ENCODE assay signal across 14 mouse cellular contexts in the genomic region with DNA sequence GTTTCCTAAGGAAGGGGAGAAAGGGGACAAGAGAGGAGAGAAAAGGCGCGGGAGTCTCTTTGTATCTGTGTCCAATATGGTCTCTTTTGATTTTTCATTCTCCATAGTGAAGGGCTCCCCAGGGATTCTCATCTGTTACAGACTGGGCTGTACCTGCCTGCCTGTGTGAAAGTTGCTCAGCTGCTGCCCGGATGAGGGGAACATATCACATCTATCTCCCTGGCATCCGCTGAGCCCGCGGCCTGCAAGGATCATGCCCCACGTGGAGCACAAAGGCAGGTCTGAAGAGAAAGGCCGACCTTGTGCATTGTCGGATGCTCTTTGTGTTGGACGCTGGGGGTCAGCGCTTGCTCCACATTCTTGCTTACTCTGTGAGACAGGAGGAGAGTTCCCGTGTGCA.
A peak's percentile ranks its signal among the peaks of the same experiment; 100 is the strongest.
DNase-seq lines count a peak whose midpoint lies in the region; ATAC-seq and TF ChIP-seq lines count a peak whose summit lies in the region.
"Had no signal": no experiment of that assay in that cellular context is flagged by ENCODE, and none has a peak within 500 bp of the region (broad histone marks: within the 10 kb centered on the region; RNA-seq: fewer than 3 reads in every experiment).

No protein-coding gene starts in this region.

- no peaks in the 10 kb centered on the region for H3K9me3 ChIP-seq in hindbrain, embryonic 10.5 days
- H3K9me3 ChIP-seq in hindbrain, embryonic 14.5 days (ENCODE audit: control insufficient read depth, low read length), result no peaks in the 10 kb centered on the region
- no peaks in the 10 kb centered on the region for H3K9me3 ChIP-seq in E14TG2a.4 (ENCODE audit: low read length)
- H3K9me3 ChIP-seq in midbrain, embryonic 11.5 days (ENCODE audit: control insufficient read depth, low read length), result no peaks in the 10 kb centered on the region
- H3K9me3 ChIP-seq: limb, embryonic 10.5 days; liver, embryonic 15.5 days had no signal

- no peaks in the 10 kb centered on the region for H3K36me3 ChIP-seq in hindbrain, embryonic 10.5 days
- no peaks in the 10 kb centered on the region for H3K36me3 ChIP-seq in hindbrain, embryonic 14.5 days (replicated peaks; ENCODE audit: control insufficient read depth, insufficient read depth)
- H3K36me3 ChIP-seq in E14TG2a.4 (ENCODE audit: insufficient read depth, low read length), result no peaks in the 10 kb centered on the region
- no peaks in the 10 kb centered on the region for H3K36me3 ChIP-seq in midbrain, embryonic 11.5 days (ENCODE audit: control insufficient read depth, insufficient read depth, low read length)
- H3K36me3 ChIP-seq: limb, embryonic 10.5 days; liver, embryonic 15.5 days had no signal

- no peak for ATAC-seq in hindbrain, embryonic 14.5 days (ENCODE audit: low FRiP score)
- peak; percentile 38; the same call in 1 of the 2 replicates for ATAC-seq in midbrain, embryonic 11.5 days (ENCODE audit: low FRiP score)
- ATAC-seq in monocyte, adult 5-6 weeks (replicated peaks; ENCODE audit: insufficient number of reproducible peaks, low FRiP score, low TSS enrichment, poor library complexity, severe bottlenecking), result no peak

- H3K27me3 ChIP-seq in hindbrain, embryonic 10.5 days (ENCODE audit: insufficient read depth, poor library complexity, severe bottlenecking), result peaks cover 98% of the 10 kb centered on the region
- H3K27me3 ChIP-seq in hindbrain, embryonic 14.5 days (ENCODE audit: control insufficient read depth, insufficient read depth, low read length), result peaks cover 70% of the 10 kb centered on the region
- H3K27me3 ChIP-seq in E14TG2a.4 (ENCODE audit: insufficient read depth, low read length), result 0 out of 2 replicates have a peak, but pooled peaks cover 6% of the 10 kb centered on the region
- peaks cover 16% of the 10 kb centered on the region for H3K27me3 ChIP-seq in midbrain, embryonic 11.5 days (ENCODE audit: control insufficient read depth, insufficient read depth, low read length)
- H3K27me3 ChIP-seq: liver, embryonic 15.5 days had no signal

- no peak overlapping the region for H3K4me2 ChIP-seq in hindbrain, embryonic 14.5 days (replicated peaks)
- H3K4me2 ChIP-seq in midbrain, embryonic 11.5 days, result no peak overlapping the region
- H3K4me2 ChIP-seq: liver, embryonic 15.5 days had no signal

- TF ChIP-seq CTCF in E14TG2a.4 (conservative IDR thresholded peaks at IDR 0.05; ENCODE audit: low read length), result no peak

- peaks cover 26% of the 10 kb centered on the region for H3K4me1 ChIP-seq in hindbrain, embryonic 10.5 days (replicated peaks)
- H3K4me1 ChIP-seq in hindbrain, embryonic 14.5 days (replicated peaks; ENCODE audit: control insufficient read depth, insufficient read depth, low read length), result peaks cover 5% of the 10 kb centered on the region; the same call in 1 of the 2 replicates
- H3K4me1 ChIP-seq in E14TG2a.4 (replicated peaks; ENCODE audit: low read depth, low read length), result peaks cover 19% of the 10 kb centered on the region
- H3K4me1 ChIP-seq in midbrain, embryonic 11.5 days (ENCODE audit: control insufficient read depth, insufficient read depth, low read length), result peaks cover 6% of the 10 kb centered on the region
- H3K4me1 ChIP-seq: limb, embryonic 10.5 days; liver, embryonic 15.5 days had no signal

- H3K9ac ChIP-seq in hindbrain, embryonic 14.5 days, result no peak overlapping the region
- no peak overlapping the region for H3K9ac ChIP-seq in midbrain, embryonic 11.5 days (ENCODE audit: low read length)
- H3K9ac ChIP-seq: liver, embryonic 15.5 days had no signal

- H3K27ac ChIP-seq in hindbrain, embryonic 10.5 days, result peak overlapping the region; percentile 85
- no peak overlapping the region for H3K27ac ChIP-seq in hindbrain, embryonic 14.5 days
- H3K27ac ChIP-seq in midbrain, embryonic 11.5 days (ENCODE audit: low read depth, low read length), result no peak overlapping the region
- H3K27ac ChIP-seq: limb, embryonic 10.5 days; liver, embryonic 15.5 days had no signal

- peak; percentile 73 for DNase-seq in hindbrain, embryonic 10.5 days (ENCODE audit: low spot score)
- DNase-seq in hindbrain, embryonic 14.5 days (ENCODE audit: low spot score), result no peak
- DNase-seq in embryo, embryonic 10 days (ENCODE audit: low spot score), result peak; percentile 75
- DNase-seq in midbrain, embryonic 11.5 days (ENCODE audit: low spot score, missing footprints), result peak; percentile 92
- DNase-seq in gastrocnemius, adult 8-10 months (ENCODE audit: low spot score in 2 of 2), result no peak
- no peak for DNase-seq in cerebellum, adult 9-11 months
- DNase-seq: B cell, adult 2 months; cerebellum, postnatal 14 days; layer of hippocampus, postnatal 36 days; thymus, postnatal 14 days had no signal

- H3K4me3 ChIP-seq in hindbrain, embryonic 10.5 days, result peak overlapping the region; percentile 24
- H3K4me3 ChIP-seq in hindbrain, embryonic 14.5 days (replicated peaks; ENCODE audit: low read length), result no peak overlapping the region
- peak overlapping the region; percentile 45 for H3K4me3 ChIP-seq in E14TG2a.4 (replicated peaks; ENCODE audit: low read length)
- H3K4me3 ChIP-seq in midbrain, embryonic 11.5 days (ENCODE audit: low read depth, low read length), result no peak overlapping the region
- H3K4me3 ChIP-seq: limb, embryonic 10.5 days; liver, embryonic 15.5 days had no signal

- 25% methylated on average over 12 of the region's 12 CpGs for WGBS in hindbrain, embryonic 10.5 days
- 8% methylated on average over 12 of the region's 12 CpGs for WGBS in hindbrain, embryonic 14.5 days
- WGBS in midbrain, embryonic 11.5 days, result 17% methylated on average over 12 of the region's 12 CpGs

Comparison
In these comparisons a context has a peak if more than half of its experiments do, and no peak if none do; other contexts are left out.
1. DNase-seq: peak in hindbrain, embryonic 10.5 days (single experiment), embryo, embryonic 10 days (single experiment) and midbrain, embryonic 11.5 days (single experiment); none in hindbrain, embryonic 14.5 days (single experiment), gastrocnemius, adult 8-10 months (0 of 2) and cerebellum, adult 9-11 months (single experiment).
2. H3K4me3 ChIP-seq: peak in hindbrain, embryonic 10.5 days (single experiment) and E14TG2a.4 (single experiment); none in hindbrain, embryonic 14.5 days (single experiment) and midbrain, embryonic 11.5 days (single experiment).